Mouse (Mus musculus): ENCODE measurements at regions not wholly inside any gene's neighbourhood (a gene's known extent, or its start where the extent isn't known, plus 50 kb on each side); places are given as distances from the start of the nearest gene placed in this dataset.

DNA sequence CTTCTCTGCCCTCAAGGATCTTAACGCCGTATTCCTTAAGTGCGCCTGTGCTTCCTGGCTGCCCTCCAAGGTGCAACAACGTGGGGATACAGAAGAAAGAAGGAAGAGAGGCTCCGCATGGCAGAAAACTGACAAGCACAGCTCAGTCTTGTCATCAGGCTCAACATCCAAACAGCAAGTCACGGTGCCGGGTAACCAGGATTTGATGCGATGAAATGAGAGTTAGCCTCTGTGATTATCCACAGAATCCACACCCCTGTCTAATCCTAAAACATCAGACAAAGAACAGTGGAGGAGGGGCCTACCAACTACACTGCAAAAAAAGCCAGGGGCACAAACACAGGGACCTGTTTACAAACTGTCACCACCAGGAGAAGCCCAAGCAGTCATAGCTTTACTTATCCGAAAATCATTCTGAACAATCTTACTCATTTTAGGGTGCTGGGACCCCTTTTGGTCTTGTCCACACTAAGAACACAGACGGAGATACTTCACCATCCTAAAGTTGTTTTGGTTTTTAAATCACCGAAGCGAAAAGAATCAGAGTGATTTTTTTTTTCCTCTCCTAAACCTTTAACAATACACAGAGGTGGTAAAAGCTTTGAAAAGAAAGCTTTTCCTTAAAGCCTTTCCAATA lies 394.8 kb upstream of the Gm6657 start:
- Histone ChIP-seq H3K4me3 (ENCODE audit: insufficient read depth, low read depth, low read length) (no peak overlapping the region), H3K4me1 (ENCODE audit: control insufficient read depth, insufficient read depth, insufficient read length, low read length) (no peaks in the 10 kb centered on the region), H3K27ac (replicated peaks; ENCODE audit: low read depth, low read length) (no peak overlapping the region)

GRCm38 (mm10) chr12:77807674-77808073 lies 386.4 kb upstream of the Gm6657 start:
- Histone ChIP-seq H3K4me1 (ENCODE audit: control insufficient read depth, insufficient read depth, insufficient read length, low read length) (no peaks in the 10 kb centered on the region), H3K27ac (replicated peaks; ENCODE audit: low read depth, low read length) (no peak overlapping the region), H3K4me3 (ENCODE audit: insufficient read depth, low read depth, low read length) (no peak overlapping the region)

DNA sequence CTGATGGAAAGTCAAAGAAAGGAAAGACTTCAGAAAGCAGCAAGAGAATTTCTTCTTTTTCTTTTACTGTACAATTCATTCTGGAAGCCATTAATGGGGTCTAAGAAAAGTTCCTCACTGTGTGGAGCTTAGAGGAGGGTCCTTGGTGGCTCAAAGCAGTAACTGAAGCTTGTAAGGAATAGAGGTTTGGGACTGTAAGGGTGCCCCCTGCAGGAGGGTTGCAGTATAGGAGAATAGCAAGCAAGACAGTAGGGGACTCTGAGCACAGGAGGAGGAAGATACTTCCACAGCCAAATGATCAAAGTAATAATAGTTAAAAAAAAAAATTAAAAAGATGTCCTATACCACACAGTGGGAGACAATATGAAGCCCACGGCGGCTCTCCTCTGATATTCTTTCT lies 382.8 kb upstream of the Gm6657 start:
- Histone ChIP-seq H3K4me3 (ENCODE audit: insufficient read depth, low read depth, low read length) (no peak overlapping the region), H3K27ac (replicated peaks; ENCODE audit: low read depth, low read length) (no peak overlapping the region), H3K4me1 (ENCODE audit: control insufficient read depth, insufficient read depth, insufficient read length, low read length) (no peaks in the 10 kb centered on the region)

DNA sequence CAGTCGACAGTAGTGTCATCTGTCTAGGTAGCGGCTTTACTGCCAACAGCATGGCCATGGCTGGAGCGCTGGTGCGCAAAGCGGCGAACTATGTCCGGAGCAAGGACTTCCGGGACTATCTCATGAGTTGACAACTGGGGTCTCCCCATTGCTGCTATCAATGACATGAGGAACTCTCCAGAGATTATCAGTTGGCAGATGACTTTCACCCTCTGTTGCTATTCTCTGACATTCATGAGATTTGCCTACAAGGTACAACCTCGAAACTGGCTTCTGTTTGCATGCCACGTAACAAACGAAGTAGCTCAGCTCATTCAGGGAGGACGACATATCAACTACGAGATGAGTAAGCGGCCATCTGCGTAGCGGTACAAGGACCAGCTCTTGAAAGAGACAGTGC lies 374.6 kb upstream of the Gm6657 start:
- Histone ChIP-seq H3K27ac (replicated peaks; ENCODE audit: low read depth, low read length) (no peak overlapping the region), H3K4me1 (ENCODE audit: control insufficient read depth, insufficient read depth, insufficient read length, low read length) (no peaks in the 10 kb centered on the region), H3K4me3 (ENCODE audit: insufficient read depth, low read depth, low read length) (no peak overlapping the region)

- Histone ChIP-seq H3K4me1 (ENCODE audit: control insufficient read depth, insufficient read depth, insufficient read length, low read length) (no peaks in the 10 kb centered on the region), H3K27ac (replicated peaks; ENCODE audit: low read depth, low read length) (no peak overlapping the region), H3K4me3 (ENCODE audit: insufficient read depth, low read depth, low read length) (no peak overlapping the region)
Measured at GRCm38 (mm10) chr12:77823381-77824030, 370.5 kb upstream of the Gm6657 start.

DNA sequence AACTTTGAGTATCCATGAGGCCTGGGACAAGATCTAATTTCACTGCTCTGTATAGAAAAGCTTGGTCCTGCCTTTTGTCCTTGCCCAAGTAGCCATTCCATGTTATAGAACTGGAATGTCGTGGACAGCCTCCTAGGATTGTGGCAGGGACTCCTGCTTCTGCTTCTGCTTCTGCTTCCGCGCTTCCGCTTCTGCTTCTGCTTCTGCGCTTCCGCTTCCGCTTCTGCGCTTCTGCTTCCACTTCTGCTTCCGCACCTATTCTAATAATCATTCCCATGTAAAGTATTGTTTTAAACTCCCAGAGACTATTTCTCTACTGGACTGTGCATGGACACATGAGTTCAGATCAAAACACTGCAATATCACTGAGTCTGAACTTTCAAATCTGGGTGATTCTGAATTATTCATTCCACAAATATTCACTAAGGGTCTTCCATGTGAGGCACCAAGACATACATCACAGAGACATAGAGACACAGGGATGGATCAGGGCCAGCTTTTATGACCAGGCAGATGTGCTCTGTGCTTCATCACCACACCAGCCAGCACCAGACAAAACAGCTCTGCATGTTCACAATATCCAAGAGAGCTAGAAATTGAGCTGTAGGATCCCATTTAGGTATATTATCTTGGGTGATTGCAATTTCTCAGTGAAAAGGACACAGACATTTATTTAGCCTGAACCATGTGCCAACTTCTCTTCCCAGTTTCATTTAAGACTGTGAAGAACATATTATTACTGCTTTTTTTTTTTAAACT lies 360.5 kb upstream of the Gm6657 start:
- no peak overlapping the region for H3K4me3 ChIP-seq (ENCODE audit: insufficient read depth, low read depth, low read length)
- H3K27ac ChIP-seq (replicated peaks; ENCODE audit: low read depth, low read length), result no peak overlapping the region
- H3K4me1 ChIP-seq (ENCODE audit: control insufficient read depth, insufficient read depth, insufficient read length, low read length), result no peaks in the 10 kb centered on the region

- no peak overlapping the region for H3K4me3 ChIP-seq (ENCODE audit: insufficient read depth, low read depth, low read length)
- H3K27ac ChIP-seq (replicated peaks; ENCODE audit: low read depth, low read length), result no peak overlapping the region
- no peaks in the 10 kb centered on the region for H3K4me1 ChIP-seq (ENCODE audit: control insufficient read depth, insufficient read depth, insufficient read length, low read length)
Measured at GRCm38 (mm10) chr12:77834891-77835290, 359.2 kb upstream of the Gm6657 start.

DNA sequence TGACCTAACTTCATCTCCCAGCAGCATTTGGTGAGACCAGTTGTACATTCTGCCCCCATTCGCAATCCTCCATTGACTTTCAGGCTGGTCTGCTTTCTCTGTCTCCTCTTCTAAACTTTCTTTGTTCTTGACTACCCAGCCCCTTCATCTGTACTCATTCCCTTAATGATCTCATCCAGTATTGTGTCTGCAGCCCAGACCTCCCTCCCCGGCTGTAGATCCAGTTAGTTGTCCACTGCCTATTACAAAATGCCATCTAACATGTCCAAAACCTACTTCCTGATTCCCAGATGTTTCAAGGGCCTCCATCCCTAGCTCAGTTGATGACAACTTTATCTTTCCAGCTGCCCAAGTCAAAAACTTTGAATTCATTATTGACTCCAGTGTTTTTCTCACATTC lies 357.8 kb upstream of the Gm6657 start:
- Histone ChIP-seq H3K4me3 (ENCODE audit: insufficient read depth, low read depth, low read length) (no peak overlapping the region), H3K4me1 (ENCODE audit: control insufficient read depth, insufficient read depth, insufficient read length, low read length) (no peaks in the 10 kb centered on the region), H3K27ac (replicated peaks; ENCODE audit: low read depth, low read length) (no peak overlapping the region)

GRCm38 (mm10) chr12:77841844-77842415 lies 352.1 kb upstream of the Gm6657 start:
- Histone ChIP-seq H3K4me3 (ENCODE audit: insufficient read depth, low read depth, low read length) (no peak overlapping the region), H3K27ac (replicated peaks; ENCODE audit: low read depth, low read length) (no peak overlapping the region), H3K4me1 (ENCODE audit: control insufficient read depth, insufficient read depth, insufficient read length, low read length) (no peaks in the 10 kb centered on the region)

DNA sequence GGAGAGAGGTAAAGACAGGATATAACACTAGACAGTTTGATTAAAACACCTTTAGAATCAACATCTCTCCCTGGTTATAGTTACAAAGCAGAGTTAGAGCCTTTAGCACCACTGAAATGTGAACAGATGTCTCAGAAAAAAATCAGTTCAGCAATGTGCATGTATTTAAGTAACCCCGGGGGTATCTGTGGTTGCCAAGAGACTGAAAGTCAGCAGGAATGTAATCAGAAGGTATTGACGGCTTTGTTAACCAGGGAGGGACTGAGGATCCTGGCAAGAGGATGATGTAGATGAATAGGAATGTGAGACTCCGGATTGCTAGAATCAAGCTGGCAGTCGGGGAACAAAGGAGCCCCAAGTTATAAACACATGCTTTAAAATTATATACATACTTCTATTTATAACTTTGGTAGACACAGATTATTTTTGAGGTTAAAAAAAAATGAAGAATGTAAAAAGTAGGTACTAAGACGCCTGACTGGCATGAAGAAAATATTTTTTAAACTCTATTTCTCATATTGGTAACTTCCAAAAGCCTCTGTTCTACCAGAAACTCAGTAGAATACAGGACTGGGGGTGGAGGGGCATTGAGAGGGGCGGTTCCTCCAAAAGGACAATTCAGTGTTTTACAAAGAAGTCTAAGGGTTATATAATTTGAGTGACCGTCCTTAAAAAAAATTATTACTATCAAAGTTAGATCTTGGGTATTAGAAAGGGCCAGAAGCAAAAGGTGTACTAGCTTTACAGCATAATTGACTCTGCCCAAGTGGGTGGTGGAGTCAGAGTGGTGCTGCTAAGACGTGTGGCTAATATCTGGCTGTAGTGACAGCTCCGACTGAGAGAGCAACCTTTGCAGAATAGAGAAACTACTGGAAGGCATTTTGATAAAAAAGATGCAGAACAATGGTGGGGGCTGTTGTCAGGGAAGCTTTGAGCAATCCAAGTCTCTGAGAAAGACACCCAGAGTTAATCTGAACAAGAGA lies 341.2 kb upstream of the Gm6657 start:
- Histone ChIP-seq H3K27ac (replicated peaks; ENCODE audit: low read depth, low read length) (no peak overlapping the region), H3K4me1 (ENCODE audit: control insufficient read depth, insufficient read depth, insufficient read length, low read length) (no peaks in the 10 kb centered on the region), H3K4me3 (ENCODE audit: insufficient read depth, low read depth, low read length) (no peak overlapping the region)

- Histone ChIP-seq H3K4me3 (ENCODE audit: insufficient read depth, low read depth, low read length) (no peak overlapping the region), H3K4me1 (ENCODE audit: control insufficient read depth, insufficient read depth, insufficient read length, low read length) (no peaks in the 10 kb centered on the region), H3K27ac (replicated peaks; ENCODE audit: low read depth, low read length) (no peak overlapping the region)
Measured at GRCm38 (mm10) chr12:77854281-77855075, 339.6 kb upstream of the Gm6657 start.

- Histone ChIP-seq H3K4me1 (ENCODE audit: control insufficient read depth, insufficient read depth, insufficient read length, low read length) (no peaks in the 10 kb centered on the region), H3K4me3 (ENCODE audit: insufficient read depth, low read depth, low read length) (no peak overlapping the region), H3K27ac (replicated peaks; ENCODE audit: low read depth, low read length) (no peak overlapping the region)
Measured at GRCm38 (mm10) chr12:77855796-77856195, 338.2 kb upstream of the Gm6657 start.

- no peak overlapping the region for H3K4me3 ChIP-seq (ENCODE audit: insufficient read depth, low read depth, low read length)
- H3K27ac ChIP-seq (replicated peaks; ENCODE audit: low read depth, low read length), result no peak overlapping the region
Measured at GRCm38 (mm10) chr12:77857281-77857680, 336.8 kb upstream of the Gm6657 start.

More at GRCm38 (mm10) chr12:77857281-77857680, 336.8 kb upstream of the Gm6657 start:
- H3K4me1 ChIP-seq (ENCODE audit: control insufficient read depth, insufficient read depth, insufficient read length, low read length), result no peaks in the 10 kb centered on the region

Data from brown adipose tissue, adult 24 weeks (tissue).